Mouse (Mus musculus) lung, adult 2 months (tissue): ENCODE results near the gene Klhdc9. TPM values are rescaled to one million over a fixed set of nuclear protein-coding genes. Genes with fewer than 3 reads are reported as not detected.
"Not testable (repeated sequence)": the region's sequence is repeated elsewhere in the genome, so short reads cannot be mapped to it uniquely, and the experiment has no call there.

Experiments used
- DNase-seq: peaks from one replicate; pipeline ENCODE4 v3.0.0; 2022
- H3K4me1 ChIP-seq: fragments of 200-500 bp; 2 replicates; pipeline ENCODE4 v1.6.1; 2011; ENCODE audit warnings: low read length; ENCODE audit not compliant: control insufficient read depth, insufficient read depth
- H3K4me3 ChIP-seq: fragments of 200-500 bp; replicated peaks from 2 replicates; pipeline ENCODE3; 2011; ENCODE audit warnings: low read depth, mild to moderate bottlenecking, control low read depth, low read length; ENCODE audit errors: extremely low read depth
- CTCF ChIP-seq: fragments of 200-500 bp; IDR thresholded peaks from 2 replicates; pipeline ENCODE4 v1.5.1; 2011; ENCODE audit warnings: mild to moderate bottlenecking, low read length, control low read depth; ENCODE audit not compliant: insufficient read depth
- POLR2A ChIP-seq: fragments of 200-500 bp; IDR thresholded peaks from 2 replicates; pipeline ENCODE4 v1.6.1; 2011; ENCODE audit warnings: low read depth, mild to moderate bottlenecking, control low read depth, low read length, borderline replicate concordance; ENCODE audit errors: extremely low read depth
- WGBS: fragments of 180-500 bp; shearing (Covaris S2); methylation state at CpG from one replicate; pipeline ENCODE4 v1.1.7; 2018; 5-methylcytosine and 5-hydroxymethylcytosine counted together
- polyA plus RNA-seq: library from polyadenylated mRNA; depleted of rRNA; stranded (reverse); fragments of >200 nt; gene quantifications from 2 replicates; pipeline ENCODE4 v1.2.3, GENCODE M21; 2012

The Klhdc9 gene
- polyA plus RNA-seq, 1 experiment, result 3.4 TPM

DNA sequence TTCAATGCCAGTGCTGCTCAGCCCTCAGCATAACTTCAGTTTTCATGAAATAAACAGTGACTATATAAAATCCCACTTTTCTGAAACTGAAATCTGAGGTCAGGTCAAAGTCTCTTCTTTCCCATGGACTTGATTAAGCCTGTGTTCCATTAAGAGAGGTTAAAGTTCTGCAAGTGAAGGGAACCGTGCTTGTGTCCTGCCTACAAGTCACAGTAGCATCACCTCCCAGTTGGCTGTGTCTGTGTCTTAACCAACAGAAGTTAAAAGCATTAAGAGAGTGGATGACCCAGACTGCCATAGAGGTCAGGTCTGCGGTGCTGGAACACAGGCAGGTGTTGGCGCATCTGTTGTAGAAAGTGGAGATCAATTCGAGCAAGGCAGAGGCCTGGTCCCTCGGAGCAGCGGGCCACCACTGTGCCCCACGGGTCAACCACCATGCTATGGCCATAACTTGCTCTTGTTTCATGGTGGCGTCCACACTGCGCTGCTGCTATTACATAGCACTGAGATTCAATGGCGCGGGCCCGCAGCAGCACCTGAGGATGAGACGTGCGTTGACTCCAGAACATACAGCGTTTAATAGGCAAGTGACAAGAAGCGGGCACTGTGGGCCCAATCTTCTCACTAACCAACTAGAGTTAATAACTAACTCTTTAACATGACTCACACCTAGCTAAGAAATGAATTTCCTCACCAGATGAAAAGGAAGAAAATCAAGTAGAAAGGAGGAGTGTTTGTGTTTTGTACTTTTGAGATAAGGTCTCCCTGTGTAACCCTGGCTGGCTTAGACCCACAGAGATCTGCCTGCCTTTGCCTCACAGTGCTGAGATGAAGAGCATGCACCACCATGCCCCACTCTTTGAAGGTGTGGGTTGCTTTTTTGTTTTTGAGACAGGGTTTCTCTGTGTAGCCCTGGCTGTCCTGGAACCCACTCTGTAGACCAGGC, 18.1 kb downstream of the Klhdc9 start:
- H3K4me1 ChIP-seq, result peaks cover 6% of the 10 kb centered on the region; the same call in 1 of the 2 replicates
- no peak for DNase-seq
- no peak overlapping the region for H3K4me3 ChIP-seq
- TF ChIP-seq CTCF, result no peak
- TF ChIP-seq POLR2A, result no peak
- 81% methylated on average over 16 of the region's 16 CpGs for WGBS

GRCm38 (mm10) chr1:171330216-171330560, 30.4 kb downstream of the Klhdc9 start:
- peak overlapping the region; percentile 82 for H3K4me3 ChIP-seq
- 0% methylated on average over 4 of the region's 4 CpGs for WGBS
- peaks cover 9% of the 10 kb centered on the region for H3K4me1 ChIP-seq
- DNase-seq, result no peak
- TF ChIP-seq CTCF (no peak), POLR2A (no peak)

DNA sequence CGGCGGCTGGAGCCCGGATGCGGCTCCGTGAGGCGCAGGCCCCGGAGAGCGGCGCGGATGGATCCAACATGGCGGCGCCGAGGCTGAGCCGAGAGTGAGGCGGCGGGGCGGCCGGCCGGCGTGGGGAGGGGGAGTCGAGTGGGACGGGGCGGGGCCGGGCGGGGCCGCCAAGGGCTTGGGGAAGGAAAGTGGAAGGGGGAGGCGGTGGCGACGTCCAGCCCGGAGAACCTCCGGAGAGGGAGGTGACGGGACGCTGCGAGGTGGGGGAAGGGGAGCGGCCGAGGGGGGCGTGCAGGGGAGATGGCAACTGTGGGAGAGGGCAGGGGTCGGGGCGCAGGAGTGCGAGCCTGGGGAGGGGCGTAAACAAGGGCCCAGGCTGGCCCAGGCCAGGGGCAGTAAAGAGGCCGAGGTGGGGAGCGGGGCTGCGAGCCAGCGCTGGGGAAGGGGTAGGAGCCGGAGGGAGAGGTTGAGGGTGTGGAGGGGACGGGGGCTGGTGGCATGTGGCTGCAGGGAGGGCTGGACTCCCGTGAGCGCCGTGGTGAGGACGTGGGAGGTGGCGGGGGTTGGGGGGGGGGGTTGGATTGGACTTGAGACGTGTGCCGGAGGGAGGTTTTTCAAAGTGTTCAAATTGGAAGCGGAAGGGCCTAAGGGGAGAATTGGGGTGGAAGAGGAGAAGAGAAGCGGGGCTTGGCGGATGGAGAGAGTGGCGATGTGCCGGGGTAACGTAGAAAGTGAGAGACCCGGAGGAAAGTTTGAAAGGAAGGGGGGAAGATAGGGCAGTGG, 31.0 kb downstream of the Klhdc9 start:
- WGBS, result 1% methylated on average over 52 of the region's 61 CpGs
- H3K4me1 ChIP-seq, result peaks cover 9% of the 10 kb centered on the region
- peak overlapping the region; percentile 82 for H3K4me3 ChIP-seq
- peak; percentile 53 for DNase-seq
- TF ChIP-seq POLR2A, result peak; percentile 43; the same call in 1 of the 2 replicates
- TF ChIP-seq CTCF, result no peak

DNA sequence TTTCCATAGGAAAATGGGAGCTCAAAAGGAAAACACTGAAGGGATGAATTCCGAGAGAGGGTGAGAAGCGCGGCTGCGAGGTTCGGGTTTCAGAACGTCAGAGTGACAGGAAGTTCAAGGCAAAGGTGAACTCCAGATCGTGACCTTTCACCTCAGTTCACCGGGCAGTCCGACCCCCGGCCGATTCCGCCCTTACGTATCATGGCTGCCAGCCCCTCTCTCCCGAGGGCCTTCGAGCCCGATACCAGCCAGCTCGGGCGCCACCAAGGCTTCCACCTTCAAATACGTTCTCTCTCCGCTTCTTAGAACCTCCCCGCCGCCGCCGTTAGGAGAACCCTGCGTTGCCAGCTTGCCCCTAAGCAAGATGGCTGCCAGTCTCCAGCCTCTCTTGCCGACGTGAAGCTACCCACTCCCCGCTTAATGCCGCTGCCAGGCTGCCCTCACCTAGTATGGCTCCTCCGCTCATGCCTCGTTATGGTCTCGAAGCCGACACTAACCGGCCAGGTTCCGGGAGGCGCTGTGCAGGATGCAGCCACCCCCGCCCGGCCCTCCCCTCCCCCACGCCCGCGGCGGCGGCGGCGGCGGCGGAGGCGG, 31.7 kb downstream of the Klhdc9 start, which contains the start of gene Dedd:
Dedd (plus strand) TSS at position 307 of the 594 bp plus-strand sequence.
- TF ChIP-seq POLR2A, result peak; percentile 46; the same call in 1 of the 2 replicates
- no peak for TF ChIP-seq CTCF
- peaks cover 9% of the 10 kb centered on the region for H3K4me1 ChIP-seq
- peak; percentile 92 for DNase-seq
- peak within 1 kb of the TSS; percentile 82 for H3K4me3 ChIP-seq
- WGBS, result 1% methylated on average over 47 of the region's 48 CpGs

DNA sequence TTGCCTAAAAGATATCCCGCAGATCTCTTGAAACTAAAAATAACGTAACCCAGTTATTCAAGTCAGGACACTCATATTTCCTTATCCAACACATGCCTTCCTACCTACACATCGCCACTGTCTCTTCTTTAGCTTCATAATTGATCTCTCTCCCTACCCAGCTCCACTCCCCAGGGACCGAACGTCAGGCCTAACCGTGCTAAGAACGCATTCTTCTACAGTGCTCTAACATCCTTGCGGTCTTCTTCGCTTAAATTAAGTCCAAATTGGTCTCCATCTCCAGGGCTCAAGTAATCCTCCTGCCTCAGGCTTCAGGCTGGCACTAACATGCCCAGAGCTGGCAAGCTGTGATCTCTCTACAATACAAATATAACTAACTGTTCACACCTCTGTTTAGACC, 32.4 kb downstream of the Klhdc9 start:
- WGBS, result 14% methylated on average over 9 of the region's 9 CpGs
- TF ChIP-seq CTCF, result no peak
- peaks cover 9% of the 10 kb centered on the region for H3K4me1 ChIP-seq
- peak overlapping the region; percentile 82 for H3K4me3 ChIP-seq
- DNase-seq, result no peak

DNA sequence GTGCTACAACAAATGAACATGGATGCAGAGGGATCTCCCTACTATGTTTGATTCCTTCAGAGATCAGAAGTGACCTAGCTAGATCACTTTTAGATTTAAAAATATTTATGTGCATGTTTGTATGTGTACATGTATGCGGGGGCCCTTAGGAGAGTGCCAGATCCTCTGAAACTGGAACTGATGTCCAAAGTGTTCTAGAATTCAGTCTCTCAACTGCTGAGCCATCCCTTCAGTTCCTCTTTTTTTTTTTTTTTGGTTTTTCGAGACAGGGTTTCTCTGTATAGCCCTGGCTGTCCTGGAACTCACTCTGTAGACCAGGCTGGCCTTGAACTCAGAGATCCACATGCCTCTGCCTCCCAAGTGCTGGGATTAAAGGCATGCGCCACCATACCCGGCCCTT, 34.0 kb downstream of the Klhdc9 start:
- 67% methylated on average over 4 of the region's 4 CpGs for WGBS
- not testable (repeated sequence) for DNase-seq, H3K4me3 ChIP-seq, H3K4me1 ChIP-seq

- WGBS, result 74% methylated on average over 2 of the region's 2 CpGs
- DNase-seq, result no peak
- TF ChIP-seq CTCF, result no peak
- TF ChIP-seq POLR2A, result no peak
- H3K4me3 ChIP-seq, result no peak overlapping the region
- H3K4me1 ChIP-seq, result peaks cover 5% of the 10 kb centered on the region
Observed at GRCm38 (mm10) chr1:171325571-171325970, 35.0 kb downstream of the Klhdc9 start.

DNA sequence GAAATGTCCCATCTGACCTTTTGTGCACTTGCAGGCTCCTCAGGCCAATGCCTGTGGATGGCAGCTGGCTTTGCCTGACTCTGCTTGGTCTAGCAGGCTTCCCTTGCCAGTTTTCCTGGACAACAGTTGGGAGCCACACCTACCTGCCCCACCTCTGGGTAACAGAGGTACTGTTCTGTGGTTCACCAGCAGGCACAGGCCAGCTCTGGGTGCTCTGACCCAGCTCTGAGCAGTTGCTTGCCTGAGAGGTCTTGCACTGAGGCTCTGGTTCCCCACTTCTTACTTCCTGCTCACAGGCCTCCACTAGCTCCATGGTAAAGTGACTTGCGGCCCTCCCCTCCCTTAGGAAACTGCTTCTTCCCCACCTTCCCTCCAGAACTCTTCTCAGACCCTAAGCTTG, 38.6 kb downstream of the Klhdc9 start:
- Histone ChIP-seq H3K4me1 (no peaks in the 10 kb centered on the region), H3K4me3 (no peak overlapping the region)
- DNase-seq, result no peak
- 80% methylated on average over 1 of the region's 1 CpGs for WGBS
- TF ChIP-seq POLR2A (no peak), CTCF (no peak)

GRCm38 (mm10) chr1:171321415-171321814, 39.2 kb downstream of the Klhdc9 start:
- Histone ChIP-seq H3K4me1 (no peaks in the 10 kb centered on the region), H3K4me3 (no peak overlapping the region)
- TF ChIP-seq CTCF (0 out of 2 replicates have a peak, but pooled peaks have one; percentile 1), POLR2A (no peak)
- DNase-seq, result no peak
